Comparison of ENCODE assay signal across 8 mouse cellular contexts in genomic region chr13:69487611-69488275, GRCm38 (mm10). TPM values are rescaled to one million over a fixed set of nuclear protein-coding genes. Genes with fewer than 3 reads are reported as not detected.
A peak's percentile ranks its signal among the peaks of the same experiment; 100 is the strongest.
DNase-seq lines count a peak whose midpoint lies in the region; ATAC-seq and TF ChIP-seq lines count a peak whose summit lies in the region.

No protein-coding gene starts in this region.

- peak overlapping the region; percentile 59 for H3K4me2 ChIP-seq in heart, postnatal 0 days (ENCODE audit: low read depth, low read length)
- peak overlapping the region; percentile 58 for H3K4me2 ChIP-seq in intestine, embryonic 15.5 days (replicated peaks)
- H3K4me2 ChIP-seq in midbrain, embryonic 12.5 days (replicated peaks): peak overlapping the region; percentile 57

- no peaks in the 10 kb centered on the region for H3K9me3 ChIP-seq in heart, postnatal 0 days (replicated peaks; ENCODE audit: control insufficient read depth, low read length)
- H3K9me3 ChIP-seq in intestine, embryonic 15.5 days: no peaks in the 10 kb centered on the region
- H3K9me3 ChIP-seq in midbrain, embryonic 12.5 days: no peaks in the 10 kb centered on the region

- no peaks in the 10 kb centered on the region for H3K79me2 ChIP-seq in heart, adult 2 months (replicated peaks; ENCODE audit: control insufficient read depth, insufficient read depth, low read length)

- intact Hi-C loops in heart, adult 2 months (cut with DNase I): loop anchor here (5.0 to 10.0 kb wide), 2 partner anchors 105 to 903 kb away; partner anchors contain the start of genes Fastkd3 and Mtrr

- TF ChIP-seq CTCF in heart, postnatal 0 days (IDR thresholded peaks at IDR 0.05; ENCODE audit: low read depth): no peak
- no peak for TF ChIP-seq CTCF in heart, adult 2 months (IDR thresholded peaks at IDR 0.05)

- peaks cover 21% of the 10 kb centered on the region; the same call in 1 of the 2 replicates for H3K27me3 ChIP-seq in heart, postnatal 0 days (ENCODE audit: control insufficient read depth, insufficient read depth, low read length)
- no peaks in the 10 kb centered on the region; the same call in none of the 2 replicates for H3K27me3 ChIP-seq in heart, adult 2 months (ENCODE audit: control insufficient read depth, insufficient read depth, low read length)
- peaks cover 25% of the 10 kb centered on the region for H3K27me3 ChIP-seq in intestine, embryonic 15.5 days (replicated peaks)
- H3K27me3 ChIP-seq in midbrain, embryonic 12.5 days: peaks cover 64% of the 10 kb centered on the region

- peak overlapping the region; percentile 25 for H3K4me3 ChIP-seq in heart, postnatal 0 days (ENCODE audit: low read depth, low read length)
- no peak overlapping the region for H3K4me3 ChIP-seq in heart, adult 2 months
- H3K4me3 ChIP-seq in intestine, embryonic 15.5 days (replicated peaks): peak overlapping the region; percentile 11
- H3K4me3 ChIP-seq in midbrain, embryonic 12.5 days: peak overlapping the region; percentile 29

- no peak for DNase-seq in heart, postnatal 0 days (ENCODE audit: low spot score)
- no peak for DNase-seq in heart, adult 2 months
- peak; percentile 51 for DNase-seq in embryo, embryonic 10 days (ENCODE audit: low spot score)
- no peak for DNase-seq in layer of hippocampus, postnatal 36 days
- DNase-seq in urinary bladder, postnatal 4 days (ENCODE audit: low spot score in 2 of 2): no peak
- no peak for DNase-seq in cerebellum, adult 11-12 months

- no peaks in the 10 kb centered on the region for H3K36me3 ChIP-seq in heart, postnatal 0 days (replicated peaks; ENCODE audit: control insufficient read depth, insufficient read depth, low read length)
- H3K36me3 ChIP-seq in heart, adult 2 months (ENCODE audit: control insufficient read depth, insufficient read depth, low read length): no peaks in the 10 kb centered on the region
- no peaks in the 10 kb centered on the region for H3K36me3 ChIP-seq in intestine, embryonic 15.5 days
- H3K36me3 ChIP-seq in midbrain, embryonic 12.5 days: no peaks in the 10 kb centered on the region

- no peak overlapping the region; the same call in 1 of the 2 replicates for H3K9ac ChIP-seq in heart, postnatal 0 days (replicated peaks; ENCODE audit: low read depth, low read length)
- H3K9ac ChIP-seq in heart, adult 2 months (ENCODE audit: low read depth, low read length): no peak overlapping the region
- H3K9ac ChIP-seq in intestine, embryonic 15.5 days: no peak overlapping the region
- peak overlapping the region; percentile 43; the same call in 1 of the 2 replicates for H3K9ac ChIP-seq in midbrain, embryonic 12.5 days (replicated peaks)

- no peak for TF ChIP-seq EP300 in heart, postnatal 0 days (IDR thresholded peaks at IDR 0.05; ENCODE audit: low read depth)
- no peak for TF ChIP-seq EP300 in heart, adult 2 months (IDR thresholded peaks at IDR 0.05; ENCODE audit: insufficient read depth, low read depth, low read length)

- no peak overlapping the region for H3K27ac ChIP-seq in heart, postnatal 0 days (ENCODE audit: low read depth)
- H3K27ac ChIP-seq in heart, adult 2 months: no peak overlapping the region
- H3K27ac ChIP-seq in intestine, embryonic 15.5 days: no peak overlapping the region
- no peak overlapping the region for H3K27ac ChIP-seq in midbrain, embryonic 12.5 days (replicated peaks)

- no peak for ATAC-seq in heart, postnatal 0 days (ENCODE audit: insufficient read depth, low read depth)
- 0 out of 2 replicates have a peak, but pooled peaks have one; percentile 11 for ATAC-seq in intestine, embryonic 15.5 days
- no peak for ATAC-seq in midbrain, embryonic 12.5 days (ENCODE audit: low FRiP score, low read depth)

- WGBS in heart, postnatal 0 days: 2% methylated on average over 26 of the region's 26 CpGs
- 4% methylated on average over 26 of the region's 26 CpGs for WGBS in heart, adult 2 months
- 3% methylated on average over 26 of the region's 26 CpGs for WGBS in intestine, embryonic 15.5 days
- WGBS in midbrain, embryonic 12.5 days: 2% methylated on average over 26 of the region's 26 CpGs

- no peak for TF ChIP-seq POLR2A in heart, adult 2 months (IDR thresholded peaks at IDR 0.05; ENCODE audit: insufficient read depth, low read depth, low read length)

- H3K4me1 ChIP-seq in heart, postnatal 0 days (ENCODE audit: control insufficient read depth, insufficient read depth): peaks cover 9% of the 10 kb centered on the region
- H3K4me1 ChIP-seq in heart, adult 2 months (ENCODE audit: control insufficient read depth, insufficient read depth, low read length): peaks cover 1% of the 10 kb centered on the region; the same call in 1 of the 2 replicates
- peaks cover 9% of the 10 kb centered on the region; the same call in 1 of the 2 replicates for H3K4me1 ChIP-seq in intestine, embryonic 15.5 days (replicated peaks)
- H3K4me1 ChIP-seq in midbrain, embryonic 12.5 days: peaks cover 14% of the 10 kb centered on the region; the same call in 1 of the 2 replicates

RNA-seq across cellular contexts. Expression of gene Nsun2, which starts 45.8 kb away (rescaled TPM):
- total RNA-seq in heart, postnatal 0 days (2014; rRNA removed; ENCODE audit: low replicate concordance): 21.7 and 21.8 TPM in 2 replicates
- polyA plus RNA-seq in heart, postnatal 0 days (2015; fragmentation: Nextera tagmentation; extraction: Ambion mirVana): 34.2 and 34.3 TPM in 2 replicates
- total RNA-seq in heart, adult 2 months (2021): 10 to 100 TPM; 40.4 to 47.9 TPM
- 29.3 and 53.3 TPM in 2 replicates for polyA plus RNA-seq in heart, adult 2 months (2012; rRNA removed)
- polyA plus RNA-seq in intestine, embryonic 15.5 days (2015; fragmentation: Nextera tagmentation; extraction: Ambion mirVana): 128 and 131 TPM in 2 replicates
- 91.9 and 102 TPM in 2 replicates for polyA plus RNA-seq in midbrain, embryonic 12.5 days (2016; fragmentation: Nextera tagmentation; extraction: Ambion mirVana)
- 10 to 100 TPM; 88.2 to 97.5 TPM for total RNA-seq in layer of hippocampus, postnatal 36 days (2021)

RNA-seq across cellular contexts. Expression of gene Tent4a, which starts 46.7 kb away (rescaled TPM):
- total RNA-seq in heart, postnatal 0 days (2014; rRNA removed; ENCODE audit: low replicate concordance): 6.5 and 10.6 TPM in 2 replicates
- 1.6 and 1.9 TPM in 2 replicates for polyA plus RNA-seq in heart, postnatal 0 days (2015; fragmentation: Nextera tagmentation; extraction: Ambion mirVana)
- 10 to 100 TPM; 11.0 to 12.7 TPM for total RNA-seq in heart, adult 2 months (2021)
- 8.1 and 8.9 TPM in 2 replicates for polyA plus RNA-seq in heart, adult 2 months (2012; rRNA removed)
- polyA plus RNA-seq in intestine, embryonic 15.5 days (2015; fragmentation: Nextera tagmentation; extraction: Ambion mirVana): 4.0 and 4.6 TPM in 2 replicates
- polyA plus RNA-seq in midbrain, embryonic 12.5 days (2016; fragmentation: Nextera tagmentation; extraction: Ambion mirVana): 6.7 TPM in 2 replicates
- total RNA-seq in layer of hippocampus, postnatal 36 days (2021): 10 to 100 TPM; 47.0 to 49.1 TPM
